Mouse (Mus musculus) kidney, postnatal 4 days (tissue): ENCODE measurements around the gene Pold2.
"Not testable (repeated sequence)": the region's sequence is repeated elsewhere in the genome, so short reads cannot be mapped to it uniquely, and the experiment has no call there.

ENCODE experiments used
- DNase-seq, 2 experiments: peaks; one replicate each; pipeline ENCODE4 v3.0.0; 2021; ENCODE audit warnings: mixed read lengths in 2 of 2

Gene Pold2

DNA sequence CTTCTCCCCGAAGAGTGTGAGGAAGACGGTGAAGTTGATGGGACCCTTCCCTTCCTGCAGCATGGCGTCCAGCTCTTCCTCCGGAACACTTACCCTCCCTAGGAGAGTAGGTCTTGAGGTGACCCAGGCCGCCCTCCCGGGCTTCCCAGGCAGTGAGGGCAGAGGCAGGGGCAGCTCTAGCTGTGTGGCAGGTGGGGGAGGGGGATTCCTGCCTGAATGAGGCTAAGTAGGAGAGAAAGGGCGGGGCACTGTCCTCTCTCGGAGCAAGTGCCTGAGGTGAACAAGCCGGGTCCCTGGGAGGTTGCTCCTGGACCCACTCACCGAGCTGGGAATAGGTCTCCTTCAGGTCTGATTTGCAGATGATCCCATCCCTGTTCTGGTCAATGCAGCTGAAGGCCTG is 19.7 kb upstream of the Pold2 start:
- peak in 1 of 2 experiments; percentile 40 for DNase-seq

GRCm38 (mm10) chr11:5897230-5897629 is 19.1 kb upstream of the Pold2 start:
- DNase-seq, result peak in 1 of 2 experiments; percentile 34

DNA sequence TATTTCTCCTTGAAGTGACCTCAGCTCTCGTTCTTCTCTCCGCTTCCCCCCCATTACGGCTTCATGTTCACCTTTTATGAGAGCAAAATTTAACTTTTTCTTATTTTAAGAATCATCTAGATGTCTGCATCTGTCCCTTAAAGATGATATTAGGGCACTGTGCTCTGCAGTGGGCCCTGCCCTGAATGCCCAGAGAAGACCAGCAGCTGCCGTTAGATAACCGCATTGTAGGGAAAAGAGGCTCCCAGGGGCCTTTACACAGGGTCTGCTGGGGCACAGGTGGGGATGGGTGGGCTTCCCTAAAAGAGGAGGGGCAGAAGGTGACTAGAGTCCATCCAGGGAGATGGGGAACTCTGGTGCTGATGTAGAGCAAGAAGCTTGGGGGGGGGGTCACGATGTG is 15.7 kb upstream of the Pold2 start:
- no peak for DNase-seq

GRCm38 (mm10) chr11:5892810-5893368 is 14.8 kb upstream of the Pold2 start:
- no peak for DNase-seq

DNA sequence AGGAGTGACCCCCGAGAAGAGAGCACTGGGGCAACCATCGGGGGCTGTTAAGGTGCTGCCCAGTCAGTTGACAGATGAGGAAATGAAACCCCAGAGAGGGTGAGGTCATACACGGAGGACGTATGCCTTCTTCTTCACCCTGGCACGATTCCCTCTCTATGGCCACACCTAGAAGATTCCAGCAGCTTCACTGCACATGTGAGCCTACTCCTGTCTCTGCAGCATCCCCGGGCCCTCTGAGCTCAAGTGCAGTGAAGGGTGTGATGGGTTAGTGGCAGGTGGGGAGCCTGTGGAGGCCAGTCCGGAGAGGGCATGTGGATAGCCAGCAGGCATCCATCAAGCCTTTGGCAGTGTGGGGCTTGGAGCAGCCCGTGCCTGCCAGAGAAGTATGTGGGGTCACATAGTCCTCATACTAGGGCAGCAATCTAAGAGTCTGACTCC is 14.1 kb upstream of the Pold2 start:
- peak; percentile 70 to 80 for DNase-seq

DNA sequence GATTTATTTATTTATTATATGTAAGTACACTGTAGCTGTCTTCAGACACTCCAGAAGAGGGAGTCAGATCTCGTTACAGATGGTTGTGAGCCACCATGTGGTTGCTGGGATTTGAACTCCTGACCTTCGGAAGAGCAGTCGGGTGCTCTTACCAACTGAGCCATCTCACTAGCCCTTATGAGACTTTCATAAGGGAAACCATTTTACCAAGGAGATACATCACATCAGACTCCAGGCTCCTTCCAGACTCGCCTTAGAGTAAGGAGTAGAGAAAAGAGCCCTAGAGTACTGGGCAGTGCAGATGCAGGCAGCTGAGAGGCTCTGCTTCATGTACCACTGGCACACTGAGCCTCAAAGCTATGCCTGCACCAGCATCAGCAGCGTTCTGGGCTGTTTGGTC is 10.5 kb upstream of the Pold2 start:
- DNase-seq, result not testable (repeated sequence)

DNA sequence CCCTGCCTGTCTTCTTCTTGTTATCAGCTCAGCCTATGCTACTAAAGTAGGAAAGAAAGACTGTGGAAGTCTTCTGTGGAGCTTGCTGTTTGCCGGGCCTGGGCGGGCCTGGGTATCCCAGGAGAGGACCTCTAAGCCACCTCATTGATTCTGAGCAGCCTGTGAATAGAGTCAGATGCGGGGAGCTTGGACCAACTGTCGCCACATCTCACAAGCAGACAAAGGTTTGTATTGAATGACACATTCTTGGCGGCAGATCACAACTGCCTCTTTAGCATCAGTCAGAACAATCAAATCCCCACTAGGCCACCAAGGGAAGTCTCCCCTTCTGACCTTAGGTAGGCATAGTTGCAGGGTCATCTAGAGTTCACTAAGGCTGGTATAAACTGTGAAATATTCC is 9.2 kb upstream of the Pold2 start:
- DNase-seq, result no peak

- peak; percentile 76 to 79 for DNase-seq
These were observed 8.1 kb upstream of the Pold2 start for GRCm38 (mm10) chr11:5886187-5886586.

DNA sequence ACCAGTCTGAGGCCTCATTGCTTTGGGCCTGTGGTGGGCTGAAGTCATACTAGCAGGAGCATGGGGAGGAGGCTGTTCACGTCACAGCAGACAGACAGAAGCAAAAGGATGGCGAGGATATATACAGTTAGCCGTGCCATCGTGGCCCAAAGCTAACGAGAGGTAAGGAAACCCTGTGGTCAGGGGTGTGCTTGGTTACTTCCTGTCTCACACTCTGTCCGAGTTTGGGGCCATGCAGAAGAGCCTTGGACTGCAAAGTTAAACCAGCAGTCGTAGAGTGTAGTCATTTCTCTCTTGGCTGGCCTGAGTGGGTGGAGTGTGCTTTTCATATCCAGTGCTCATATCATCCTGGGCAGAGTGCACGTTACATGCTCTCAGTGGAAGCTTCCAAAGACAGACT is 4.4 kb upstream of the Pold2 start:
- no peak for DNase-seq

DNA sequence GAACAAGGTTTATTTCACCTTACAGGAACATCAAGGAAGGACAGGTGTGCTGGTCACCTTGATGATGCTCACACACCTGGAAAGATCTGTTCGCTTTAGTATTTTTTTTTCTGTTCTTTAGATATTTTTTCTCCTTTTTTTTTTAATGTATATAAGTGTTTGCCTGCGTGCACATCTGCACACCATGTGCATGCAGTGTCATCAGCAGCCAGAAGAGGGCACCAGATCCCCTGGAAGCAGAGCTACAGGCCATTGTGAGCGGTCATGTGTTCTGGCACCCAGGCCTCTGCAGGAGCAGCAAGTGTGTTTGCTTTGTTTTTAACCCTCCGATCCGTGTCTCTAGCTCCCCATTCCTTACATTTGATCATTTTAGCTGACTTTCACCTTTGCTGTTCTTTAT is 1.8 kb upstream of the Pold2 start:
- peak; percentile 82 to 83 for DNase-seq

DNA sequence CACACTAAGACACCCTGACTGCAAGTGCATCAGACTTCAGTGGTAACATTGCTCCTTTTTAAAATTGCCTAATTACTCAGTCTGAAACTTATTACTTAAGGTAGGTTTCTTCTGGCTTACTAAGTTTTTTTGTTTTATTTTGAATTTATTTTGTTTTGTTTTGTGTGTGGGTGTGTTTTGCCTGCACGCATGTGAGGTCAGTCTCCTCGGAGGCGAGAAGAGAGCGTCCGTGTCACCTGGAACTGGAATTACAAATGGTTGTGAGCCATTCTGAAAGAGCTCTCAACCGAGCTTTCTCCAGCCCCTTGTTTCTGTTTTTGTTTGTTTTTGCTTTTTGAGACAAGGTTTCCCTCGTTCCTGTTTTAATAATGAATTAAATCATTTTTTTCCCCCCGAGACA is 569 bp upstream of the Pold2 start:
- no peak for DNase-seq

- no peak for DNase-seq
These were observed 671 bp downstream of the Pold2 start for GRCm38 (mm10) chr11:5877421-5877820.

- no peak for DNase-seq
These were observed 4.9 kb downstream of the Pold2 start for GRCm38 (mm10) chr11:5873192-5873591.

GRCm38 (mm10) chr11:5872707-5873106 is 5.4 kb downstream of the Pold2 start:
- no peak for DNase-seq

GRCm38 (mm10) chr11:5870069-5870468 is 8.0 kb downstream of the Pold2 start:
- no peak for DNase-seq

DNA sequence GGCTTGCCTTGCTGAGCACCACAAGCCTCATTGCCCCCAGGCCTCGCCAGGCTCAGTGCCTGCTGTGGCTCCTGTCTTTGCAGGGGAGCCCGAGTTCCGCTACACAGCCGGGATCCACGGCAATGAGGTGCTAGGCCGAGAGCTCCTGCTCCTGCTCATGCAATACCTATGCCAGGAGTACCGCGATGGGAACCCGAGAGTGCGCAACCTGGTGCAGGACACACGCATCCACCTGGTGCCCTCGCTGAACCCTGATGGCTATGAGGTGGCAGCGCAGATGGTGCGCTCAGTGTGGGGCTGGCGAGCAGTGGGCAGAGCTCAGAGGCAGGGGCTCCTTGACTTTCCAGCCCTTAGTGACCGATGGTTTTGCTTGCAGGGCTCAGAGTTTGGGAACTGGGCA is 8.8 kb downstream of the Pold2 start:
- no peak for DNase-seq

- peak in 1 of 2 experiments; percentile 46 for DNase-seq
These were observed 9.8 kb downstream of the Pold2 start for GRCm38 (mm10) chr11:5868324-5868723.

DNA sequence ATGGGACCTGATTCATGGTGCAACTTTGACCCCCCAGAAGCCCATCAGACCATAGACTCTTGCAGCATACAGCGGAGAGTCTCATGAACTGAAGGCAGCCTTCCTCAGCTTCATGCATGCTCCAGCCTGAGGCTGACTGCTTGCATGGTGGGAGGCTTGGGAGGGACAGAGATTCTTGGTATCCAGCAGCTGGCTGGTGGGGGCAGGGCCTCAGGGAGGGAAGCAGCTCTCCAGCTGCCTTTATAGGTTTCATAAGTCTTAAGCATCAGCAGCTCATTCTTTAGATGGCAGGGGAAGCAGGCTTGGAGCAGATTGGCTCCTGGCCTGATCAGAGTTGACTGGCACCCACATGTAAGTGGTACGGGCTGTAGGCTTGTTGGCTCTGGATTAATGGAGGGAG is 10.9 kb downstream of the Pold2 start:
- peak; percentile 54 to 65 for DNase-seq

- DNase-seq, result peak; percentile 59 to 70
These were observed 15.5 kb downstream of the Pold2 start for GRCm38 (mm10) chr11:5862394-5863105.

DNA sequence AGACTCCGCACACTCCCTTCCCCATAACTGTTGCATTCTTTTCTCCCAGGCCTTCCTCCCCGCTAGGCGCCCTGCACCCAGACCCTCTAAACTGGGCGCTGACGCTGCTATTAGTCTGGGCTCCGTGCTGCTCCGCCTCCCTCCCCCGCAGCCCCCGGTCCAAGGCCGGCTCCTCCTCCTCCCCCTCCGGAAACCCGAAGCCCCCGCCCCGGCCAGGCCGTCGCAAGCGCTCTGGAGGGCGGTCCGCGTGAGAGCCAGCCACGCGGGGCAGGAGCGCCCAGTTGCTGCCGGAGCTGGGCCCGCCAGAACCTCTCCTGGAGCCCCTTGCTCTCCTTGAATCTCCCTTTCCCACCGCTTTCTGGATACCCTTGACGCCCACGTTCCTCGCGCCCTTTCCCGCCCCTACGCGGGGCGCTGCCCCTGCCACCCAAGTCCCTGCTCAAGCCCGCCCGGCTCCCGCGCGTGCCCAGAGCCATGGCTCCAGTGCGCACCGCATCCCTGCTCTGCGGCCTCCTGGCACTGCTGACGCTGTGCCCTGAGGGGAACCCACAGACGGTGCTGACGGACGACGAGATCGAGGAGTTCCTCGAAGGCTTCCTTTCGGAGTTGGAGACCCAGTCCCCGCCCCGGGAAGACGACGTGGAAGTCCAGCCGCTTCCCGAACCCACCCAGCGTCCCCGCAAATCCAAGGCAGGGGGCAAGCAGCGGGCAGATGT is 16.3 kb downstream of the Pold2 start, which contains the start of gene Aebp1:
Gene Aebp1, plus strand, starts transcription at position 270 of the 716 bp plus-strand sequence.
- DNase-seq, result peak; percentile 82 to 87

DNA sequence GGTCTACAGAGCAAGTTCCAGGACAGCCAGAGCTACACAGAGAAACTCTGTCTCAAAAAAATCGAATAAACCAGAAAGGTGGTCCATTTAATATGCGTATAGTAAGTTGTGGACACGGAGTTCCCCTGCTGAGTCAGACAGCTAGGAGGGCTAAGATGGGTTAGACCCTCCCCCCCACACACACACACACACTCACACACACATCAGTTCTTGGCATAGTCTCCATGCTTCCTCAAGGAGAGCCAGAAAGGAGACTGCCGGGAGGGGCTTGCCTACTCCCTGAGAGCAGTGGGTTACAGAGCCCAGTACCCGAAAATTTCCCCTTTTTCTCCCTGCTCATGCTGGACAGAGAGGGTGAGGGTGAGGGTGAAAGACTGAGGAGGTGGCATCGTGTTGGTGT is 17.5 kb downstream of the Pold2 start:
- DNase-seq, result no peak

- no peak for DNase-seq
These were observed 18.1 kb downstream of the Pold2 start for GRCm38 (mm10) chr11:5859883-5860550.

DNA sequence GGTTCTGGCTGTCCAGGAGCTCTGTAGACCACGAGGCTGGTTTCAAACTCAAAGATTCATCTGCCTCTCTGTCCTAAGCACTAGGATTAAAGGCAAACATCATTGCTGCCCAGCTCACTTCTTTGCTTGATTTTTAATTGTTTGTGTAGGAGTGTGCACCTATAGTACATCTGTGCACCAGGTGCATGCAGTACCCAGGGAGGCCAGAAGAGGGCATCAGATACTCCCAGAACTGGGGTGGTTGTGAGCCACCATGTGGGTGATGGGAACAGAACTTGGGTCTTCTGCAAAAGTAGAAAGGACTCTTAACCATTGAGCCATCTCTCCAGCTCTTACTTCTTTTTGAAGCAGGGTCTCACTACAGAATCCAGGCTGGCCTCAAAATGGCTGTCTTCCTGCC is 19.4 kb downstream of the Pold2 start:
- DNase-seq, result no peak
